8 mouse cellular contexts compared by ENCODE assay signal in the genomic region with DNA sequence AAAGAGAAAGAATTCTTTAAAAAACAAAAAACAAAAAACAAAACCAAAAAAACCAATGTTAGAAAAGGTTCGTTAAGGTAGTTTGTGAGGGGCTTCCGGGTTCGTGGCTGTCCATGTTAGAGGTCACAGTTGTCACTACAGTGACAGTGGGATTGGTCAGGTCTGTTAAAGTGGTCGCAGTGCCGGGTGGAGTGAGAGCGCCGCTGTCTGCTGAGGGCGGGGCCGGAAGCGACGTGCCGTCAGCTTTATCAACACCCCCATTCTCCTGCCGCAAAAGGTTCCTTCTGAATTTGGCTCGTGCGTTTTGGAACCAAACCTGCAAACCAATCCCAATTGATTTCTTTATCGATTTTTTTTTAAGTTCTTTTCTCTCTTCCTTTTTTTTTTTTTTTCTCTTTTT. TPM values are rescaled to one million over a fixed set of nuclear protein-coding genes. Genes with fewer than 3 reads are reported as not detected.
DNase-seq lines count a peak whose midpoint lies in the region; ATAC-seq and TF ChIP-seq lines count a peak whose summit lies in the region.

No protein-coding gene starts in this region.

- H3K4me1 ChIP-seq in embryonic facial prominence, embryonic 12.5 days: no peaks in the 10 kb centered on the region
- no peaks in the 10 kb centered on the region for H3K4me1 ChIP-seq in midbrain, embryonic 14.5 days (ENCODE audit: control insufficient read depth, insufficient read depth, low read length)

- DNase-seq in layer of hippocampus, adult 2 months (ENCODE audit: low spot score in 2 of 2): no peak
- DNase-seq in layer of hippocampus, postnatal 36 days: no peak
- DNase-seq in midbrain, embryonic 14.5 days: peak; percentile 77
- DNase-seq in frontal cortex, postnatal 25 days (ENCODE audit: low spot score in 2 of 2): no peak
- no peak for DNase-seq in ovary, postnatal 10 days (ENCODE audit: low spot score)
- no peak for DNase-seq in left cerebral cortex, adult 2 months (ENCODE audit: extremely low spot score in 1 of 2, low spot score in 2 of 2)

- no peak overlapping the region for H3K9ac ChIP-seq in embryonic facial prominence, embryonic 12.5 days
- H3K9ac ChIP-seq in midbrain, embryonic 14.5 days (replicated peaks; ENCODE audit: low read length): peak overlapping the region; percentile 48

- under 1% methylated on average over 16 of the region's 16 CpGs for WGBS in embryonic facial prominence, embryonic 12.5 days
- WGBS in midbrain, embryonic 14.5 days: 1% methylated on average over 16 of the region's 16 CpGs

- peak overlapping the region; percentile 59 for H3K4me2 ChIP-seq in embryonic facial prominence, embryonic 12.5 days (replicated peaks)
- H3K4me2 ChIP-seq in midbrain, embryonic 14.5 days (ENCODE audit: low read length): peak overlapping the region; percentile 63

- H3K36me3 ChIP-seq in embryonic facial prominence, embryonic 12.5 days: no peaks in the 10 kb centered on the region
- peaks cover 12% of the 10 kb centered on the region for H3K36me3 ChIP-seq in midbrain, embryonic 14.5 days (ENCODE audit: control insufficient read depth, insufficient read depth, low read length)

- peak overlapping the region; percentile 25 for H3K4me3 ChIP-seq in layer of hippocampus, adult 2 months
- H3K4me3 ChIP-seq in embryonic facial prominence, embryonic 12.5 days: peak overlapping the region; percentile 28
- H3K4me3 ChIP-seq in midbrain, embryonic 14.5 days (replicated peaks; ENCODE audit: low read depth, low read length): peak overlapping the region; percentile 26
- H3K4me3 ChIP-seq in left cerebral cortex, adult 2 months: no peak overlapping the region

- ATAC-seq in embryonic facial prominence, embryonic 12.5 days (ENCODE audit: insufficient number of reproducible peaks, insufficient read depth, low FRiP score, low TSS enrichment): no peak
- peak; percentile 67 for ATAC-seq in inflammation-experienced regulatory T-cells, adult 6 months
- peak; percentile 72; the same call in 1 of the 2 replicates for ATAC-seq in midbrain, embryonic 14.5 days (ENCODE audit: low FRiP score, low TSS enrichment)

- TF ChIP-seq CTCF in layer of hippocampus, adult 2 months (conservative IDR thresholded peaks at IDR 0.05): no peak
- TF ChIP-seq CTCF in left cerebral cortex, adult 2 months (IDR thresholded peaks at IDR 0.05): no peak

- H3K27me3 ChIP-seq in embryonic facial prominence, embryonic 12.5 days: peaks cover 35% of the 10 kb centered on the region
- H3K27me3 ChIP-seq in midbrain, embryonic 14.5 days (ENCODE audit: control insufficient read depth, insufficient read depth, low read length): peaks cover 12% of the 10 kb centered on the region

- intact Hi-C loops in left cerebral cortex, adult 2 months (cut with DNase I): no loop called here

- no peaks in the 10 kb centered on the region for H3K9me3 ChIP-seq in embryonic facial prominence, embryonic 12.5 days
- no peaks in the 10 kb centered on the region for H3K9me3 ChIP-seq in midbrain, embryonic 14.5 days (ENCODE audit: control insufficient read depth, low read length)

- no peak overlapping the region for H3K27ac ChIP-seq in layer of hippocampus, adult 2 months
- no peak overlapping the region for H3K27ac ChIP-seq in embryonic facial prominence, embryonic 12.5 days
- H3K27ac ChIP-seq in midbrain, embryonic 14.5 days (replicated peaks; ENCODE audit: low read depth, low read length): peak overlapping the region; percentile 75
- no peak overlapping the region for H3K27ac ChIP-seq in left cerebral cortex, adult 2 months

RNA-seq across cellular contexts. Expression of gene Lhx9, which starts 17.1 kb away (rescaled TPM):
- total RNA-seq in layer of hippocampus, adult 2 months (2021): 10 to 100 TPM; 16.5 to 17.4 TPM
- total RNA-seq in layer of hippocampus, postnatal 36 days (2021): 10 to 100 TPM; 14.8 to 15.0 TPM
- 0.91 and 1.3 TPM in 2 replicates for polyA plus RNA-seq in embryonic facial prominence, embryonic 12.5 days (2016; fragmentation: Nextera tagmentation; extraction: Ambion mirVana)
- polyA plus RNA-seq in inflammation-experienced regulatory T-cells, adult 6 months (2017; shearing (Covaris generic)): under 1 TPM in 2 of 3 experiments, not detected in 1; 0.20 to 0.25 TPM
- polyA plus RNA-seq in midbrain, embryonic 14.5 days (2014; fragmentation: Nextera tagmentation; extraction: Ambion mirVana): 114 and 129 TPM in 2 replicates
- total RNA-seq in left cerebral cortex, adult 2 months (2021): 1 to 10 TPM in 1 of 2 experiments, under 1 TPM in 1; 0.48 to 1.2 TPM

RNA-seq across cellular contexts. Expression of gene 2310009B15Rik, which starts 25.3 kb away (rescaled TPM):
- 10 to 100 TPM; 23.1 to 24.7 TPM for total RNA-seq in layer of hippocampus, adult 2 months (2021)
- 10 to 100 TPM; 22.6 to 22.9 TPM for total RNA-seq in layer of hippocampus, postnatal 36 days (2021)
- polyA plus RNA-seq in embryonic facial prominence, embryonic 12.5 days (2016; fragmentation: Nextera tagmentation; extraction: Ambion mirVana): 43.2 and 43.4 TPM in 2 replicates
- 10 to 100 TPM; 11.9 to 18.4 (median 14.3) TPM for polyA plus RNA-seq in inflammation-experienced regulatory T-cells, adult 6 months (2017; shearing (Covaris generic))
- 47.4 and 52.1 TPM in 2 replicates for polyA plus RNA-seq in midbrain, embryonic 14.5 days (2014; fragmentation: Nextera tagmentation; extraction: Ambion mirVana)
- 10 to 100 TPM; 13.0 to 14.5 TPM for total RNA-seq in left cerebral cortex, adult 2 months (2021)

Comparison
In these comparisons a context has a peak if more than half of its experiments do, and no peak if none do; other contexts are left out.
1. RNA of gene Lhx9, which starts 17.1 kb away (total RNA-seq): 16.5 to 17.4 TPM in layer of hippocampus, adult 2 months and 14.8 to 15.0 TPM in layer of hippocampus, postnatal 36 days; 0.48 to 1.2 TPM in left cerebral cortex, adult 2 months; every median in the first group is over 4 times any median in the second.